ENCODE assay signal across 8 mouse cellular contexts in the genomic region with DNA sequence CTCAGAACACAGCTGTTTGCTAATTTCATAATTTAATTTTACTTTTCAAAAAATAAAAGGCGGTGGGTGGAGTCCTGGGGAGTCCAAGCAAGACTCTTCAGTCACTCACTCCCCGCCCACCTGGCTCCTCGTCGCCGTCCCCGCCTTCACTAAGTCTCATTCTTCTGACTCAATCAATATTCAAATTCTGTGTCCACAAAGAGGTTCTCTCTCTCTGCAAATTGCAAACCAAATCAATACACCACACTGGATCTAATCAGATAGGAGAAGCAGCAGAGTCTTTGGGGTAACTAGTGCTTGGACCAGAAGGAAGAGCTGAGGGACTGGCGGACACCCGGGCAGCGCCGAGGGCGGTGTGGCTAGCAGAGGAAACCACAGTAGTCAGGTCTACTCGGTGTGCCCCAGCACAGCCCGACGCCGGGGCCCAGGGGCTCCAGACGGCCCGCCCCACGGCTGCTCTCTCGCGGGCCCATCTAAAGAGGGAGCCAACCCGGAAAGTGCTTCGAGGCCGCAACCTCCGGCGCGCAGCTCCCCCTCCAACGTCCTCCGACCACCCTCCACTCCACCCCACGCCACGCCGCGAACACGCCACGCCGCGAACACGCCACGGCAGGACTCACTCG. TPM values are rescaled to one million over a fixed set of nuclear protein-coding genes. Genes with fewer than 3 reads are reported as not detected.
A peak's percentile ranks its signal among the peaks of the same experiment; 100 is the strongest.
DNase-seq lines count a peak whose midpoint lies in the region; ATAC-seq and TF ChIP-seq lines count a peak whose summit lies in the region.

No protein-coding gene starts in this region.

- H3K36me3 ChIP-seq in heart, adult 2 months (ENCODE audit: control insufficient read depth, insufficient read depth, low read length): peaks cover 3% of the 10 kb centered on the region
- H3K36me3 ChIP-seq in midbrain, embryonic 14.5 days (ENCODE audit: control insufficient read depth, insufficient read depth, low read length): peaks cover 33% of the 10 kb centered on the region

- H3K27ac ChIP-seq in heart, adult 2 months: peak overlapping the region; percentile 83
- no peak overlapping the region for H3K27ac ChIP-seq in cortical plate, adult 2 months (ENCODE audit: insufficient read depth, low read length)
- peak overlapping the region; percentile 58 for H3K27ac ChIP-seq in midbrain, embryonic 14.5 days (replicated peaks; ENCODE audit: low read depth, low read length)

- H3K79me2 ChIP-seq in heart, adult 2 months (replicated peaks; ENCODE audit: control insufficient read depth, insufficient read depth, low read length): no peaks in the 10 kb centered on the region; the same call in 1 of the 2 replicates

- no peaks in the 10 kb centered on the region for H3K4me1 ChIP-seq in heart, adult 2 months (ENCODE audit: control insufficient read depth, insufficient read depth, low read length)
- H3K4me1 ChIP-seq in cortical plate, adult 2 months (ENCODE audit: control insufficient read depth, insufficient read depth, low read length): no peaks in the 10 kb centered on the region
- 0 out of 2 replicates have a peak, but pooled peaks cover 2% of the 10 kb centered on the region for H3K4me1 ChIP-seq in midbrain, embryonic 14.5 days (ENCODE audit: control insufficient read depth, insufficient read depth, low read length)

- no peak for TF ChIP-seq CTCF in heart, adult 2 months (IDR thresholded peaks at IDR 0.05)
- TF ChIP-seq CTCF in cortical plate, adult 2 months (IDR thresholded peaks at IDR 0.05; ENCODE audit: extremely low read depth, insufficient read depth, low read length): no peak

- peak overlapping the region; percentile 83 for H3K4me2 ChIP-seq in midbrain, embryonic 14.5 days (ENCODE audit: low read length)

- intact Hi-C loops in heart, adult 2 months (cut with DNase I): no loop called here

- 0% methylated on average over 39 of the region's 39 CpGs for WGBS in heart, adult 2 months
- under 1% methylated on average over 38 of the region's 39 CpGs for WGBS in midbrain, embryonic 14.5 days

- TF ChIP-seq EP300 in heart, adult 2 months (IDR thresholded peaks at IDR 0.05; ENCODE audit: insufficient read depth, low read depth, low read length): no peak

- no peak for TF ChIP-seq POLR2A in heart, adult 2 months (IDR thresholded peaks at IDR 0.05; ENCODE audit: insufficient read depth, low read depth, low read length)
- TF ChIP-seq POLR2A in cortical plate, adult 2 months (IDR thresholded peaks at IDR 0.05; ENCODE audit: extremely low read depth, insufficient read depth, low read length): no peak

- peak overlapping the region; percentile 87 for H3K9ac ChIP-seq in heart, adult 2 months (ENCODE audit: low read depth, low read length)
- peak overlapping the region; percentile 74 for H3K9ac ChIP-seq in midbrain, embryonic 14.5 days (replicated peaks; ENCODE audit: low read length)

- ATAC-seq in midbrain, embryonic 14.5 days (ENCODE audit: low FRiP score, low TSS enrichment): peak; percentile 84

- H3K27me3 ChIP-seq in heart, adult 2 months (ENCODE audit: control insufficient read depth, insufficient read depth, low read length): no peaks in the 10 kb centered on the region
- H3K27me3 ChIP-seq in midbrain, embryonic 14.5 days (ENCODE audit: control insufficient read depth, insufficient read depth, low read length): no peaks in the 10 kb centered on the region

- no peak for DNase-seq in heart, adult 2 months
- no peak for DNase-seq in heart, adult 8-10 months (ENCODE audit: low spot score)
- peak; percentile 66 for DNase-seq in CD4-positive helper T cell, adult 2 months (ENCODE audit: low read depth, low spot score)
- peak; percentile 80 for DNase-seq in induced T-regulatory cell, adult 2 months (ENCODE audit: low read depth)
- no peak for DNase-seq in midbrain, embryonic 14.5 days
- DNase-seq in layer of hippocampus, adult 9-10 months (ENCODE audit: low spot score): no peak
- DNase-seq in adrenal gland, adult 18-20 months (ENCODE audit: low spot score in 2 of 2): no peak

- H3K9me3 ChIP-seq in midbrain, embryonic 14.5 days (ENCODE audit: control insufficient read depth, low read length): no peaks in the 10 kb centered on the region

- peak overlapping the region; percentile 99 for H3K4me3 ChIP-seq in heart, adult 2 months
- H3K4me3 ChIP-seq in cortical plate, adult 2 months (ENCODE audit: insufficient read depth, low read length): peak overlapping the region; percentile 81
- H3K4me3 ChIP-seq in midbrain, embryonic 14.5 days (replicated peaks; ENCODE audit: low read depth, low read length): peak overlapping the region; percentile 93

RNA-seq across cellular contexts. Expression of gene Smu1, which starts 0.5 kb away (rescaled TPM):
- 10 to 100 TPM; 27.0 to 31.7 TPM for total RNA-seq in heart, adult 2 months (2021)
- 13.8 and 28.8 TPM in 2 replicates for polyA plus RNA-seq in heart, adult 2 months (2012; rRNA removed)
- total RNA-seq in heart, adult 8-10 months (2022): 10 to 100 TPM; 29.4 to 31.0 (median 30.4) TPM
- 47.0 and 49.8 TPM in 2 replicates for polyA plus RNA-seq in cortical plate, adult 2 months (2012; rRNA removed)
- polyA plus RNA-seq in midbrain, embryonic 14.5 days (2014; fragmentation: Nextera tagmentation; extraction: Ambion mirVana): 114 and 136 TPM in 2 replicates
- total RNA-seq in adrenal gland, adult 18-20 months (2021): 10 to 100 TPM; 50.5 to 61.7 TPM

RNA-seq across cellular contexts. Expression of gene Dnaja1, which starts 35.3 kb away (rescaled TPM):
- total RNA-seq in heart, adult 2 months (2021): 100 to 1,000 TPM in 1 of 2 experiments, 10 to 100 TPM in 1; 60.2 to 114 TPM
- 5.9 and 11.5 TPM in 2 replicates for polyA plus RNA-seq in heart, adult 2 months (2012; rRNA removed)
- 10 to 100 TPM; 46.8 to 94.6 (median 64.6) TPM for total RNA-seq in heart, adult 8-10 months (2022)
- polyA plus RNA-seq in cortical plate, adult 2 months (2012; rRNA removed): 98.3 and 98.7 TPM in 2 replicates
- polyA plus RNA-seq in midbrain, embryonic 14.5 days (2014; fragmentation: Nextera tagmentation; extraction: Ambion mirVana): 669 and 677 TPM in 2 replicates
- 100 to 1,000 TPM; 775 to 974 TPM for total RNA-seq in adrenal gland, adult 18-20 months (2021)

RNA-seq across cellular contexts. Expression of gene Aptx, which starts 54.3 kb away (rescaled TPM):
- total RNA-seq in heart, adult 2 months (2021): 10 to 100 TPM; 14.4 to 16.8 TPM
- 7.6 and 11.2 TPM in 2 replicates for polyA plus RNA-seq in heart, adult 2 months (2012; rRNA removed)
- total RNA-seq in heart, adult 8-10 months (2022): 10 to 100 TPM; 14.8 to 20.0 (median 16.2) TPM
- 27.8 and 28.0 TPM in 2 replicates for polyA plus RNA-seq in cortical plate, adult 2 months (2012; rRNA removed)
- polyA plus RNA-seq in midbrain, embryonic 14.5 days (2014; fragmentation: Nextera tagmentation; extraction: Ambion mirVana): 43.5 and 44.8 TPM in 2 replicates
- total RNA-seq in adrenal gland, adult 18-20 months (2021): 10 to 100 TPM; 16.9 to 17.9 TPM

Comparison
In these comparisons a context has a peak if more than half of its experiments do, and no peak if none do; other contexts are left out.
1. DNase-seq: peak in CD4-positive helper T cell, adult 2 months (single experiment) and induced T-regulatory cell, adult 2 months (single experiment); none in heart, adult 2 months (0 of 2), heart, adult 8-10 months (single experiment), midbrain, embryonic 14.5 days (single experiment), layer of hippocampus, adult 9-10 months (single experiment) and adrenal gland, adult 18-20 months (0 of 2).
2. RNA of gene Dnaja1, which starts 35.3 kb away (total RNA-seq): 775 to 974 TPM in adrenal gland, adult 18-20 months; 60.2 to 114 TPM in heart, adult 2 months and 46.8 to 94.6 TPM in heart, adult 8-10 months; every median in the first group is over 4 times any median in the second.
3. Peak in every context shown above with its lines, with median percentiles within 50 percentile points of each other: H3K4me3 ChIP-seq.